Mouse (Mus musculus): ENCODE data around the gene Abca3. TPM values are rescaled to one million over a fixed set of nuclear protein-coding genes. Genes with fewer than 3 reads are reported as not detected.
"Not testable (repeated sequence)": the region's sequence is repeated elsewhere in the genome, so short reads cannot be mapped to it uniquely, and the experiment has no call there.

Abca3 gene
- polyA plus RNA-seq, 1 experiment from 2014 or later: 14.5 TPM

DNA sequence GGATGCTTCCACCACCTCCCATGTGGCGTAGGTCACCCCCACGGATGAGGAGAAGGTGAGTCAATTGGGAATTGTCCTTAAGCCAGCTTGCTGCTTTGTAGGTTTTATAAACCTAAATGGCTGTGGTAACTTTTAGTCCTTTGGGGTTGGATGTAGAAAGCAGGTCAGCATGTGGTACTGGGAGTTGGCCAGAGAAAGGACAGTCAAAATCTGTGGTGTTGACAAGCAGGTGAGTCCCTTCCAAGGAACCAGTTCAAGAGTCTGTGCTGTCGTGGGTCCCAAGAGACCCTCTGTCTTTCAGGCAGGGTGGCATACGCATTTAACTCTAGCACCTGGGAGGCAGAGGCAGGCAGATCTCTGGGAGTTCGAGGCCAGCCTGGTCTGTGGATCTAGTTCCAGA lies 72.7 kb downstream of the Abca3 start:
- H3K4me2 ChIP-seq (ENCODE audit: low read length): no peak overlapping the region
- H3K9ac ChIP-seq (ENCODE audit: low read length): no peak overlapping the region
- no peak overlapping the region for H3K27ac ChIP-seq (ENCODE audit: low read depth, low read length)
- DNase-seq (ENCODE audit: low spot score): no peak
- no peaks in the 10 kb centered on the region for H3K27me3 ChIP-seq (replicated peaks; ENCODE audit: control insufficient read depth, insufficient read depth, low read length)
- WGBS: 95% methylated on average over 5 of the region's 5 CpGs
- H3K9me3 ChIP-seq (replicated peaks; ENCODE audit: control insufficient read depth, low read length): no peaks in the 10 kb centered on the region
- ATAC-seq: no peak
- no peak overlapping the region for H3K4me3 ChIP-seq (ENCODE audit: low read depth, low read length)
- peaks cover 57% of the 10 kb centered on the region for H3K36me3 ChIP-seq (ENCODE audit: control insufficient read depth, insufficient read depth, low read length)
- no peaks in the 10 kb centered on the region for H3K4me1 ChIP-seq (ENCODE audit: control insufficient read depth, insufficient read depth, low read length)

DNA sequence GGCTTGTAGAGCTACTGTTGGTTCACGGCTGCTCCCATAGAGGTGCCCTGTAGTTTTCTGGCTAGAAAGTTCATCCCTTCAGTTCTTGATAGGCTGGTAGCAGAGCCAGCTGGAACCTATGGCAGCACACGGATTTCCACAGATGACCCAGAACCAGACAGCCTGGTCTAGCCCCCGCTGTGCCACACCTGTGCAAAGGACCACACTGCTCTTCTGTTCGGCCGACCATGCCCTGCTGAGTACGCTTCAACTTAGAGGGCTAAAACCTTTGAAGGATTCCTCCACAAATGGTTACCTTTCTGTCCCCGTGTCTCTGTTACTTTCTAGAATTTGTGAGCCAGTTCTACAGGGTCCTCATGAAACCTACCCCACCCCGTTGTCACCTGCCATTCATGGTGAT lies 73.6 kb downstream of the Abca3 start:
- H3K9me3 ChIP-seq (replicated peaks; ENCODE audit: control insufficient read depth, low read length); H3K9ac ChIP-seq (ENCODE audit: low read length); DNase-seq (ENCODE audit: low spot score); ATAC-seq; H3K4me3 ChIP-seq (ENCODE audit: low read depth, low read length); H3K4me2 ChIP-seq (ENCODE audit: low read length); H3K4me1 ChIP-seq (ENCODE audit: control insufficient read depth, insufficient read depth, low read length); H3K27ac ChIP-seq (ENCODE audit: low read depth, low read length); H3K27me3 ChIP-seq (replicated peaks; ENCODE audit: control insufficient read depth, insufficient read depth, low read length): not testable (repeated sequence)
- 79% methylated on average over 5 of the region's 8 CpGs for WGBS
- H3K36me3 ChIP-seq (ENCODE audit: control insufficient read depth, insufficient read depth, low read length): peaks cover 49% of the 10 kb centered on the region

DNA sequence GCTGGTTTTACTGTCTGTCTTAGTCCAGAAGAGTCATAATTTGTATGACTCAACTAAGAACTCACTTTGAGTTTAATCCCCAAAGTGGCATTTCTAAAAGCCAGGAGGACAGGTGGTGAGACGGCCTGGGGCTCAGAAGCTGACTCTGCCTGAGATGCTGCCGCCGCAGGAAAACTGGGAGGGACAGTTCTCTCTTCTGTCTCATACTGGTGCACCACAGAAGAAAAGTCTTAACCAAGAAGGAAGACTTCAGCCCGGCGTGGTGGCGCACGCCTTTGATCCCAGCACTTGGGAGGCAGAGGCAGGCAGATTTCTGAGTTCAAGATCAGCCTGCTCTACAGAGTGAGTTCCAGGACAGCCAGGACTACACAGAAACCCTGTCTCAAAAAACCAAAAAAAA lies 74.2 kb downstream of the Abca3 start:
- ATAC-seq (no peak), DNase-seq (ENCODE audit: low spot score) (no peak)
- no peaks in the 10 kb centered on the region for H3K9me3 ChIP-seq (replicated peaks; ENCODE audit: control insufficient read depth, low read length)
- peaks cover 43% of the 10 kb centered on the region for H3K36me3 ChIP-seq (ENCODE audit: control insufficient read depth, insufficient read depth, low read length)
- no peaks in the 10 kb centered on the region for H3K27me3 ChIP-seq (replicated peaks; ENCODE audit: control insufficient read depth, insufficient read depth, low read length)
- H3K4me1 ChIP-seq (ENCODE audit: control insufficient read depth, insufficient read depth, low read length): no peaks in the 10 kb centered on the region
- WGBS: 85% methylated on average over 7 of the region's 7 CpGs
- H3K4me2 ChIP-seq (ENCODE audit: low read length): no peak overlapping the region; the same call in 1 of the 2 replicates
- H3K9ac ChIP-seq (ENCODE audit: low read length): no peak overlapping the region
- H3K4me3 ChIP-seq (ENCODE audit: low read depth, low read length): peak overlapping the region; percentile 66; the same call in 1 of the 2 replicates
- H3K27ac ChIP-seq (ENCODE audit: low read depth, low read length): peak overlapping the region; percentile 95; the same call in 1 of the 2 replicates

DNA sequence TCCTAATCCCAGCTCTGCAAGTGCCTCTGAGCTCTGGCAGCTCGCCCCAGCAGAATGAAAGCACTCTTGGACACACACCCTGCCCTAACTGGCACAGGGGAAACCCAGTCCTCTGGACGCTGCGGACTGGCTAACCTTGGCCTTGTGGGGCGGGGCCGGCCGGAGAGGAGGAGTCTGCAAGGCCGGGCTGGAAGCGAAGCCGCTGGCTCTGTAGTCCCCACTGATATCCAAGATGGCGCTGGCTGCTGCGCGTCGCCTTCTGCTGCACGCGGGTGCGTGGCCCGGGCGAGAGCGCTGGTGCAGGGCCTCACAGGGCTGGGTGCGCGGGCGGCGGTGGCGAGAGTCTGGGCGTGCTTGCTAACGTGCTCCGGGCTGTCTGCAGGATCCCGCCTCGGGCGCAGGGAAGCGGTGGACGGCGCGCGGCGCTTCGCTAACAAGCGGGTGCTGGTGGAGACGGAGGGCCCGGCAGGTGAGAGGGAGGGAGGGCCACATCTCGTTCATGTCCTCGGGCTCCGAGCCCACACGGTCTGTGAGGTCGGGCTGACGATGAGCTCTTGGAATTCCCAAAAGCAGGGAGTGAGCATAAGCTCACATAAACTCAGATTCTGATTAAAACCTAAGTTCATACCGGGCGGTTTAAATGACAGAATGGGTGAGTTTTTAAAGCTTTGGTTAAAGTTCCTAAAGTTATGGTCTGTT lies 74.9 kb downstream of the Abca3 start, which contains the start of gene Eci1:
Eci1 (plus strand) TSS at position 171 of the 699 bp plus-strand sequence.
- peak; percentile 97 for ATAC-seq
- Histone ChIP-seq H3K9me3 (replicated peaks; ENCODE audit: control insufficient read depth, low read length) (no peaks in the 10 kb centered on the region), H3K4me1 (ENCODE audit: control insufficient read depth, insufficient read depth, low read length) (no peaks in the 10 kb centered on the region), H3K4me2 (ENCODE audit: low read length) (peak within 1 kb of the TSS; percentile 64), H3K27me3 (replicated peaks; ENCODE audit: control insufficient read depth, insufficient read depth, low read length) (no peaks in the 10 kb centered on the region), H3K27ac (ENCODE audit: low read depth, low read length) (peak within 1 kb of the TSS; percentile 95), H3K4me3 (ENCODE audit: low read depth, low read length) (peak within 1 kb of the TSS; percentile 66), H3K36me3 (ENCODE audit: control insufficient read depth, insufficient read depth, low read length) (peaks cover 36% of the 10 kb centered on the region), H3K9ac (ENCODE audit: low read length) (peak within 1 kb of the TSS; percentile 85)
- peak; percentile 93 for DNase-seq (ENCODE audit: low spot score)
- WGBS: under 1% methylated on average over 48 of the region's 48 CpGs

DNA sequence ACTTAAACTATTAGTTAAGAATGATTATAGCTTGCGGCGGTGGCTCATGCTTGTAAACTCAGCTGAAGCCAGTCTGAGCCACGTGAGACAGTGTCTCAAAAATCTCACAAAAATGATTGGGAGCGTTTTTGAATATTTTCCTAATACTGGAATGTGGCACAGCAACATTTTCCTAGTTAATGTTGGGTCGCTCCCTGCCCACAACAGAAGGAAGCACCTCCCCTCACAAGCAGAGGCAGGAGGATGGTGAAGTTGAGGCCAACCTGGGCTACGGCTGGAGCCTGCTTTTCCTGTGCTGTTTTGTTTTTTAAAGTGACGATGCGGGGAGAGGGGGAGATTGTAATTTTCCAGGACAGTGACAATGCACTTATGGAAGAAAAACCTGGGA lies 75.4 kb downstream of the Abca3 start:
- DNase-seq (ENCODE audit: low spot score): no peak
- H3K27ac ChIP-seq (ENCODE audit: low read depth, low read length): no peak overlapping the region
- peak overlapping the region; percentile 66 for H3K4me3 ChIP-seq (ENCODE audit: low read depth, low read length)
- peak overlapping the region; percentile 64 for H3K4me2 ChIP-seq (ENCODE audit: low read length)
- H3K9me3 ChIP-seq (replicated peaks; ENCODE audit: control insufficient read depth, low read length): no peaks in the 10 kb centered on the region
- no peaks in the 10 kb centered on the region for H3K27me3 ChIP-seq (replicated peaks; ENCODE audit: control insufficient read depth, insufficient read depth, low read length)
- no peaks in the 10 kb centered on the region for H3K4me1 ChIP-seq (ENCODE audit: control insufficient read depth, insufficient read depth, low read length)
- peak overlapping the region; percentile 85 for H3K9ac ChIP-seq (ENCODE audit: low read length)
- peaks cover 30% of the 10 kb centered on the region for H3K36me3 ChIP-seq (ENCODE audit: control insufficient read depth, insufficient read depth, low read length)
- ATAC-seq: no peak
- 5% methylated on average over 8 of the region's 8 CpGs for WGBS

DNA sequence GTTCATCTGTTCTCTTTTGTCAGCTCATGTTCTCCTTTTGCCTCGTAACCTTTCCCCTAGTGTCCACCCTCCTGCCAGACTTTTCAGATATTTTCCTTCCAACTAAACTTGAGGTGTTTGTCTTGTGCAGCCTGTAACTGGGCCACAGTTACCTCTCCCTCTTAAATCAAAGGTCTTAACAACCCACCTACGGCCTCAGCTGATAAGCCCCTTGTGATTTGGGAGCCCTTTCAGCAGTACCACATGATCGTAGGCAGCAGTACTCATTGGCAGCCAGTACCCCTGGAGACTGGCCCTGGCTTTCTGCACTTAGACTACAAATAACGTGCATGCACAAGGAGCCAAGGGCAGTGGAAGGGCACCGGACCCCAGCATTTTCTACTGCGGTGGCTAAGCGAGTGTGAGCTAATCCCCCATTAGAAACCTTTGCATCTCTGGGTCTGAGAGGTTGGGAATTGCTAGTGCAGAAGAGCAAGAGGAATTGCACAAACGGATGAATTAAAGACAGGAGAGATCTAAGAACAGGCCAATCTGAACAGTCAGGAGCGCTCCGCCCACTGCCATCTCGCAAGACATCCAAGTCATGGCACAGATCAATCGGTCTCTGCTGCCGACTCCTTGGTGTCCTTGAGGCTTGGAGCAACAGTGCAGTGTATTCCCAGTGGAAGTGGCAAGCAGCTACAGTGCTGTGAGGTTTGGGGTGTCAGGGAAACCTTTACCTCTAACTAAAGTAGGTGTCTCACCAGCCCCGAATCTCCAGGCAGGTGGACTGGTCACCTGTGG lies 77.6 kb downstream of the Abca3 start:
- WGBS: 87% methylated on average over 14 of the region's 14 CpGs
- ATAC-seq (no peak), DNase-seq (ENCODE audit: low spot score) (no peak)
- H3K27ac ChIP-seq (ENCODE audit: low read depth, low read length): no peak overlapping the region
- H3K27me3 ChIP-seq (replicated peaks; ENCODE audit: control insufficient read depth, insufficient read depth, low read length): no peaks in the 10 kb centered on the region
- H3K4me2 ChIP-seq (ENCODE audit: low read length): no peak overlapping the region
- H3K4me1 ChIP-seq (ENCODE audit: control insufficient read depth, insufficient read depth, low read length): no peaks in the 10 kb centered on the region
- no peaks in the 10 kb centered on the region for H3K9me3 ChIP-seq (replicated peaks; ENCODE audit: control insufficient read depth, low read length)
- peaks cover 15% of the 10 kb centered on the region for H3K36me3 ChIP-seq (ENCODE audit: control insufficient read depth, insufficient read depth, low read length)
- H3K4me3 ChIP-seq (ENCODE audit: low read depth, low read length): no peak overlapping the region
- no peak overlapping the region for H3K9ac ChIP-seq (ENCODE audit: low read length)

DNA sequence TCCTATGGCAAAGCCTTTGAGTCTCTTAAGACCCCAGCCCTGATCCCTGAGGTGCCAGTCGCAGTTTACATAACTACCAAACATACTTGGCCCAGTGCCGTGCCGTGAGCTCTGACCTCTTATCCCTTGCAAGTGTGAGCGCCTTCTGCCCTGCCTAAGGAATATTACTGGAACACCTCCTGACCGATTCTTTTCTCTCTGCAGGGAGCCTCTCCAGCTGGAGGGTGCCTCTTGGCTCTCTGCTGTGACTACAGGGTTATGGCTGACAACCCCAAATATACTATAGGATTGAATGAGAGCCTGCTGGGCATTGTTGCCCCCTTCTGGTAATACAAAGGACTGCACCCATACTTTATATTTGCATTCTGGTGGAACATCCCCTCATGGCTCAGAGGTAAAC lies 85.3 kb downstream of the Abca3 start:
- peak; percentile 62 for DNase-seq (ENCODE audit: low spot score)
- 0 out of 2 replicates have a peak, but pooled peaks have one; percentile 23 for ATAC-seq
- Histone ChIP-seq H3K4me3 (ENCODE audit: low read depth, low read length) (no peak overlapping the region), H3K9me3 (replicated peaks; ENCODE audit: control insufficient read depth, low read length) (no peaks in the 10 kb centered on the region), H3K4me1 (ENCODE audit: control insufficient read depth, insufficient read depth, low read length) (no peaks in the 10 kb centered on the region), H3K27me3 (replicated peaks; ENCODE audit: control insufficient read depth, insufficient read depth, low read length) (no peaks in the 10 kb centered on the region), H3K9ac (ENCODE audit: low read length) (no peak overlapping the region), H3K36me3 (ENCODE audit: control insufficient read depth, insufficient read depth, low read length) (peaks cover 61% of the 10 kb centered on the region), H3K27ac (ENCODE audit: low read depth, low read length) (no peak overlapping the region), H3K4me2 (ENCODE audit: low read length) (no peak overlapping the region)
- WGBS: 74% methylated on average over 5 of the region's 5 CpGs

DNA sequence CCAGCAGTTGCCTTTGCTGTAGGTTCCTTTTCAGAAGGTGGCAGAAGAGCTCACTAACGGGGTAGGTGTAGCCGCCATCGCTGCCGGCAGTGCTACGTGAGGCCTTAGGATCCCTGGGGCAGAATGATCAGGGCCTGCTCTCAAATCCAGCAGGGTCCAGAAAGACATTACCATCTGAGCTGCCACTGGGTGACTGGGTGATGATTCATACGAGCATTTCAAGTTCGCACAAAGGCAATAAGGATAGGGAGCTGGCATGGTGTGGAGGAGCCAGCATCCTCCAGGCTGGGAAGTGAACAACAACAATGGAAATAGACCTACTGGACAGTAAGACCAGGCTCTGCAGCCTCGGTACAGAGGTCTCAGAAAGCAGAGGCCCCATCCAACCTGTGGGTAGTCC lies 88.6 kb downstream of the Abca3 start:
- Histone ChIP-seq H3K4me2 (ENCODE audit: low read length) (no peak overlapping the region), H3K27me3 (replicated peaks; ENCODE audit: control insufficient read depth, insufficient read depth, low read length) (no peaks in the 10 kb centered on the region), H3K9me3 (replicated peaks; ENCODE audit: control insufficient read depth, low read length) (no peaks in the 10 kb centered on the region), H3K36me3 (ENCODE audit: control insufficient read depth, insufficient read depth, low read length) (peaks cover 88% of the 10 kb centered on the region), H3K9ac (ENCODE audit: low read length) (no peak overlapping the region), H3K4me3 (ENCODE audit: low read depth, low read length) (no peak overlapping the region), H3K27ac (ENCODE audit: low read depth, low read length) (no peak overlapping the region), H3K4me1 (ENCODE audit: control insufficient read depth, insufficient read depth, low read length) (no peaks in the 10 kb centered on the region)
- 90% methylated on average over 8 of the region's 8 CpGs for WGBS
- DNase-seq (ENCODE audit: low spot score): no peak
- no peak for ATAC-seq

DNA sequence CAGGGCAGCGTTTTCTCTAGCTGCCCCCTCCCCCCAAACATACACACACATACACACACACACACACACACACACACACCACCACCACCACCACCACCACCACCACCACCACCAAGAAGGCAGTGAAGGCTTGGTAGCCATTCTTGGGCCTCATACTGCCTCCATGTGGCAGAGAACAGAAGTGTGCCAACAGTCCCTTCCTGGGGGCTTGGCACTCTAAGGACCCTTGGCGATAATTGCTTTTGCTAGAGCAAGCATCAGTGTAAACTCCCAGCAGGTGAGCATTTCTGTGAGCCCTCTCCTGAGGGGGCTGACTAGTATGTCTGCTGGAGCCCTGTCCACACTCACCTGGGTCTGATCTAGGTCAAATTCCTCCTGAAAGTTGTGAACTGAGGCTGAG lies 89.4 kb downstream of the Abca3 start:
- Histone ChIP-seq H3K4me3 (ENCODE audit: low read depth, low read length) (no peak overlapping the region), H3K9ac (ENCODE audit: low read length) (no peak overlapping the region), H3K9me3 (replicated peaks; ENCODE audit: control insufficient read depth, low read length) (no peaks in the 10 kb centered on the region), H3K4me1 (ENCODE audit: control insufficient read depth, insufficient read depth, low read length) (no peaks in the 10 kb centered on the region), H3K27ac (ENCODE audit: low read depth, low read length) (no peak overlapping the region), H3K27me3 (replicated peaks; ENCODE audit: control insufficient read depth, insufficient read depth, low read length) (no peaks in the 10 kb centered on the region), H3K36me3 (ENCODE audit: control insufficient read depth, insufficient read depth, low read length) (peaks cover 93% of the 10 kb centered on the region), H3K4me2 (ENCODE audit: low read length) (no peak overlapping the region)
- ATAC-seq (no peak), DNase-seq (ENCODE audit: low spot score) (peak; percentile 17)
- WGBS: 66% methylated on average over 2 of the region's 2 CpGs

Measured in forebrain, embryonic 14.5 days (tissue).